Mouse (Mus musculus) neural tube, embryonic 10.5 days (tissue): ENCODE data around the gene Ly6g5c.

Source experiments
- DNase-seq: peaks from one replicate; pipeline ENCODE4 v3.0.0-alpha.2; 2017; ENCODE audit warnings: low spot score; ENCODE audit errors: extremely low spot score

Ly6g5c gene

GRCm38 (mm10) chr17:35108097-35108496 lies at the start of gene Ly6g5c:
Gene Ly6g5c (plus strand): TSS chr17:35108279.
- DNase-seq, result no peak

- no peak for DNase-seq
These were observed 49.8 kb upstream of the Ly6g5c start for GRCm38 (mm10) chr17:35058316-35058715.

GRCm38 (mm10) chr17:35058911-35059892 lies 48.9 kb upstream of the Ly6g5c start, which contains the start of gene Ddah2:
Gene Ddah2 (plus strand): TSS chr17:35059035.
- peak; percentile 94 for DNase-seq

GRCm38 (mm10) chr17:35060071-35060470 lies 48.0 kb upstream of the Ly6g5c start:
- DNase-seq, result no peak

- no peak for DNase-seq
These were observed 47.3 kb upstream of the Ly6g5c start for GRCm38 (mm10) chr17:35060737-35061297.

GRCm38 (mm10) chr17:35061299-35061698 lies 46.8 kb upstream of the Ly6g5c start:
- DNase-seq, result no peak

GRCm38 (mm10) chr17:35063466-35063865 lies 44.6 kb upstream of the Ly6g5c start:
- no peak for DNase-seq

GRCm38 (mm10) chr17:35064378-35064877 lies 43.7 kb upstream of the Ly6g5c start:
- DNase-seq, result no peak

- DNase-seq, result peak; percentile 58
These were observed 42.8 kb upstream of the Ly6g5c start, which contains the start of gene Ly6g6c for GRCm38 (mm10) chr17:35064951-35065947. Gene Ly6g6c (plus strand): TSS chr17:35065388.

- no peak for DNase-seq
These were observed 42.0 kb upstream of the Ly6g5c start, which contains the start of gene Mpig6b for GRCm38 (mm10) chr17:35066084-35066483. Gene Mpig6b (minus strand): TSS chr17:35066184.

- DNase-seq, result no peak
These were observed 39.7 kb upstream of the Ly6g5c start for GRCm38 (mm10) chr17:35068213-35068914.

GRCm38 (mm10) chr17:35070556-35071229 lies 37.4 kb upstream of the Ly6g5c start:
- DNase-seq, result no peak

- no peak for DNase-seq
These were observed 36.6 kb upstream of the Ly6g5c start for GRCm38 (mm10) chr17:35071454-35071853.

GRCm38 (mm10) chr17:35074097-35074496 lies 34.0 kb upstream of the Ly6g5c start:
- no peak for DNase-seq

- DNase-seq, result no peak
These were observed 31.4 kb upstream of the Ly6g5c start, which contains the start of gene Ly6g6e for GRCm38 (mm10) chr17:35076507-35077176. Gene Ly6g6e (plus strand): TSS chr17:35076902.

- DNase-seq, result no peak
These were observed 30.8 kb upstream of the Ly6g5c start for GRCm38 (mm10) chr17:35077285-35077684.

- DNase-seq, result peak; percentile 37
These were observed 30.3 kb upstream of the Ly6g5c start, which contains the start of gene Ly6g6d for GRCm38 (mm10) chr17:35077786-35078233. Gene Ly6g6d (minus strand): TSS chr17:35078065.

- DNase-seq, result no peak
These were observed 28.3 kb upstream of the Ly6g5c start for GRCm38 (mm10) chr17:35079778-35080177.

- DNase-seq, result no peak
These were observed 27.8 kb upstream of the Ly6g5c start for GRCm38 (mm10) chr17:35080248-35080647.
